Mouse (Mus musculus) C2C12 (cell line): ENCODE data around the gene Uxt. TPM values are rescaled to one million over a fixed set of nuclear protein-coding genes. Genes with fewer than 3 reads are reported as not detected.

Experiments used
- H3K27me3 ChIP-seq: one replicate; pipeline ENCODE4 v1.6.1; 2011; ENCODE audit not compliant: control insufficient read depth, insufficient read depth, insufficient read length
- H3K36me3 ChIP-seq: one replicate; pipeline ENCODE4 v1.6.1; 2011; ENCODE audit not compliant: control insufficient read depth, insufficient read depth
- H3K4me3 ChIP-seq: one replicate; pipeline ENCODE4 v1.5.1; 2011; ENCODE audit warnings: mild to moderate bottlenecking, control low read depth; ENCODE audit not compliant: poor library complexity, insufficient read depth, severe bottlenecking
- H3K79me2 ChIP-seq: one replicate; pipeline ENCODE4 v1.6.1; 2011; ENCODE audit not compliant: control insufficient read depth, insufficient read depth
- H3K79me3 ChIP-seq: one replicate; pipeline ENCODE4 v1.6.1; 2011; ENCODE audit warnings: low read depth, control low read depth
- H3ac ChIP-seq: one replicate; pipeline ENCODE3; 2011; ENCODE audit warnings: low read depth; ENCODE audit not compliant: control insufficient read depth, insufficient read length
- CEBPB ChIP-seq: IDR thresholded peaks from one replicate; pipeline ENCODE4 v1.6.1; 2011; ENCODE audit warnings: low read depth, mild to moderate bottlenecking, control low read depth, moderate library complexity
- CTCF ChIP-seq: IDR thresholded peaks from one replicate; pipeline ENCODE4 v1.5.1; 2011; ENCODE audit not compliant: control insufficient read depth, insufficient read depth, insufficient read length
- FOSL1 ChIP-seq: IDR thresholded peaks from one replicate; pipeline ENCODE4 v1.8.0; 2011; ENCODE audit warnings: mild to moderate bottlenecking, low read length; ENCODE audit not compliant: poor library complexity, insufficient read depth, severe bottlenecking
- MAX ChIP-seq: IDR thresholded peaks from one replicate; pipeline ENCODE4 v1.6.1; 2011; ENCODE audit warnings: mild to moderate bottlenecking, control low read depth
- MYOD1 ChIP-seq: IDR thresholded peaks from one replicate; pipeline ENCODE4 v1.6.1; 2011; ENCODE audit warnings: low read depth; ENCODE audit not compliant: control insufficient read depth, insufficient read length
- MYOG ChIP-seq: IDR thresholded peaks from one replicate; pipeline ENCODE4 v1.6.1; 2011; ENCODE audit not compliant: control insufficient read depth, insufficient read length; ENCODE audit errors: extremely low read depth
- USF1 ChIP-seq: IDR thresholded peaks from one replicate; pipeline ENCODE4 v1.6.1; 2011; ENCODE audit warnings: low read depth, mild to moderate bottlenecking, control low read depth, moderate library complexity
- polyA plus RNA-seq: library from polyadenylated mRNA; unstranded; fragments of >200 nt; fragmentation: generic; extraction: Trizol; gene quantifications from one replicate; pipeline ENCODE4 v1.2.1, GENCODE M21; 2012; ENCODE audit warnings: missing spikeins

The Uxt gene
- polyA plus RNA-seq, 1 experiment, result 46.5 TPM

DNA sequence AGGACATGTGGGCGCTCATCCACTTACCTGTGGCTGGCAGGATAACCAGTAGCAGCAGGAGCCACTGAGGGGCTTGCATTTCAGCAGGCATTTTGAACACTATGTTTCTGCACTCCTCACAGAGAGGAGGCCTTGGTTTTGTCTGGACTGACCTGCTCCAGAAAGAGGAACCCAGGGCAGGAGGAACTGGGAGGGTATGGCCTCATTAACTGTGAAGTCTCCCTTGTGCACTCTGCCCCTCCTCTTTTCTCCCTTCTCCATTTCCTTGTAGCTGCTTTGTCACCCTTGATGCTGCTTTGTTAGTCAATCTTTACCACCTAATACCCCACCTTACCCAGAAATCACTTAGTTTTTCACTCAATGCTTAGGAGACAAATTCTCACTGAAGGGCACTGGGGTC is 30.5 kb downstream of the Uxt start, which contains the start of gene Cfp:
TSS of gene Cfp (minus strand) at position 192 of the 400 bp plus-strand sequence.
- no peak within 1 kb of the TSS for H3ac ChIP-seq
- no peaks in the 10 kb centered on the region for H3K27me3 ChIP-seq
- H3K79me3 ChIP-seq, result no peaks in the 10 kb centered on the region
- H3K79me2 ChIP-seq, result no peaks in the 10 kb centered on the region
- H3K4me3 ChIP-seq, result no peak within 1 kb of the TSS
- no peak for TF ChIP-seq CTCF
- no peak for TF ChIP-seq USF1
- no peak for TF ChIP-seq MYOG
- no peak for TF ChIP-seq FOSL1
- TF ChIP-seq CEBPB, result no peak
- no peak for TF ChIP-seq MAX
- no peak for TF ChIP-seq MYOD1
- H3K36me3 ChIP-seq, result peaks cover 5% of the 10 kb centered on the region

- TF ChIP-seq FOSL1 (no peak), MYOD1 (no peak), CTCF (no peak), MYOG (no peak), MAX (no peak), CEBPB (no peak), USF1 (no peak)
- H3K79me2 ChIP-seq, result no peaks in the 10 kb centered on the region
- H3K4me3 ChIP-seq, result no peak overlapping the region
- H3K36me3 ChIP-seq, result no peaks in the 10 kb centered on the region
- H3ac ChIP-seq, result no peak overlapping the region
- H3K27me3 ChIP-seq, result no peaks in the 10 kb centered on the region
- no peaks in the 10 kb centered on the region for H3K79me3 ChIP-seq
Observed at GRCm38 (mm10) chrX:20929859-20930258, 32.0 kb downstream of the Uxt start.

- H3K79me3 ChIP-seq, result no peaks in the 10 kb centered on the region
- H3K27me3 ChIP-seq, result no peaks in the 10 kb centered on the region
- TF ChIP-seq CTCF, result no peak
- TF ChIP-seq USF1, result no peak
- no peak for TF ChIP-seq CEBPB
- TF ChIP-seq MYOG, result no peak
- TF ChIP-seq MYOD1, result no peak
- no peak for TF ChIP-seq MAX
- TF ChIP-seq FOSL1, result no peak
- no peak overlapping the region for H3K4me3 ChIP-seq
- no peaks in the 10 kb centered on the region for H3K36me3 ChIP-seq
- H3K79me2 ChIP-seq, result no peaks in the 10 kb centered on the region
- no peak overlapping the region for H3ac ChIP-seq
Observed at GRCm38 (mm10) chrX:20924976-20925375, 36.8 kb downstream of the Uxt start.

DNA sequence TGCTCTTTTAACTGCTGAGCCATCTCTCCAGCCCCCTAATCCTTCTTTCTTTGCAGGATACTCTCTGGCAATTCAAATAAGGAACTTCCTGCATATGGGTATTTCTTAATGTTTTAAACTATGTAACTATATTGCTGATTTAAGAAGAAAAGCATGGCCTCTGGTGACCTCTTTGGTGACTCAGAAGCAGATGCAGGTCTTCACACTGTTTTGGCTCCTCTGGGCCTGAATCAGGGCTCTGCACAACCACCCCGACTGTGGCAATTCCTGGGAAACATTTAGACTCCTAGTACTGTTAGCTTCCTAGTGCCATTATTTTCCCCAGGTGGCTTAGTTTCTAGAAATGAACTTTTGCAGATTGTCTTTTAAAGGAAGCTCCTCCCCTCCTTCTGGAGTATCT is 38.3 kb downstream of the Uxt start:
- Histone ChIP-seq H3K36me3 (no peaks in the 10 kb centered on the region), H3K79me3 (no peaks in the 10 kb centered on the region)
- no peak for TF ChIP-seq MYOD1
- TF ChIP-seq FOSL1, result no peak
- no peak for TF ChIP-seq USF1
- TF ChIP-seq MYOG, result no peak
- no peak for TF ChIP-seq CTCF
- no peak for TF ChIP-seq MAX
- TF ChIP-seq CEBPB, result no peak

DNA sequence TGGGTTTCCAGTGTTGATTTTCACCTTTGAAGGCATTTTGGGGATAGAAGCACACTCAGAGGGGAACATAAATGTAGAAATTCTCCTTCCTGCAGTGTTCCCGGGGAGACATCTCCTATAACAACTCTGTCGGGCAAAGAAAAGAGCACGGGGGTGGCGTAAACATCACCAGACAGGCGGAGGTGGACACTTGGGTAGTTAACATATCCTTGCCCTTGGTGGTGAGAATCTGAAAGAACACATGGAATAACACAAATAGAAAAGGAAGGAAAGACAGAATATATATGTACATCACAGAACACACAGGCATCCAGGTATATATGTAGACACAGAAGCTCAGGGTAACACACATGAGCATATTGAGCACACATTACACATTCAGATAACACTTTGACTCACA is 40.5 kb downstream of the Uxt start:
- H3K36me3 ChIP-seq, result no peaks in the 10 kb centered on the region
- H3K79me3 ChIP-seq, result no peaks in the 10 kb centered on the region
- no peaks in the 10 kb centered on the region for H3K79me2 ChIP-seq
- H3ac ChIP-seq, result no peak overlapping the region
- no peaks in the 10 kb centered on the region for H3K27me3 ChIP-seq
- TF ChIP-seq MYOD1, result no peak
- TF ChIP-seq MAX, result no peak
- no peak for TF ChIP-seq MYOG
- no peak for TF ChIP-seq CTCF
- no peak for TF ChIP-seq FOSL1
- TF ChIP-seq USF1, result no peak
- no peak for TF ChIP-seq CEBPB
- no peak overlapping the region for H3K4me3 ChIP-seq

More for the DNA sequence above, 38.3 kb downstream of the Uxt start:
- Histone ChIP-seq H3K4me3 (no peak overlapping the region), H3K27me3 (no peaks in the 10 kb centered on the region), H3K79me2 (no peaks in the 10 kb centered on the region), H3ac (no peak overlapping the region)

GRCm38 (mm10) chrX:20920844-20921364 is 40.9 kb downstream of the Uxt start, which contains the start of gene Syn1:
TSS of gene Syn1 (minus strand) at chrX:20921004.
- Histone ChIP-seq H3K36me3 (no peaks in the 10 kb centered on the region), H3K4me3 (peak within 1 kb of the TSS; percentile 30), H3K27me3 (no peaks in the 10 kb centered on the region), H3K79me2 (no peaks in the 10 kb centered on the region), H3ac (peak within 1 kb of the TSS; percentile 55), H3K79me3 (no peaks in the 10 kb centered on the region)
- no peak for TF ChIP-seq CEBPB
- TF ChIP-seq MYOG, result no peak
- TF ChIP-seq MAX, result no peak
- TF ChIP-seq FOSL1, result no peak
- TF ChIP-seq MYOD1, result no peak
- no peak for TF ChIP-seq CTCF
- TF ChIP-seq USF1, result no peak
